Mouse (Mus musculus) lung, embryonic 16.5 days (tissue): ENCODE measurements around the gene Susd6. TPM values are rescaled to one million over a fixed set of nuclear protein-coding genes. Genes with fewer than 3 reads are reported as not detected.

Experiments
- ATAC-seq: fragments of 200-750 bp; cut with Nextera tagmentation; 2 replicates; pipeline ENCODE4 v1.8.0; 2017; ENCODE audit warnings: low read depth, mild to moderate bottlenecking, moderate library complexity
- H3K27ac ChIP-seq: fragments of 300-500 bp; sonication (generic); 2 replicates; pipeline ENCODE4 v1.5.1; 2014; ENCODE audit warnings: mild to moderate bottlenecking, control low read depth, low read length
- H3K27me3 ChIP-seq: fragments of 300-500 bp; sonication (generic); 2 replicates; pipeline ENCODE4 v1.6.1; 2014; ENCODE audit warnings: low read depth, low read length, mixed read lengths; ENCODE audit not compliant: control insufficient read depth, insufficient read depth
- H3K36me3 ChIP-seq: fragments of 300-500 bp; sonication (generic); 2 replicates; pipeline ENCODE4 v1.6.1; 2014; ENCODE audit warnings: low read length; ENCODE audit not compliant: control insufficient read depth, insufficient read depth
- H3K4me1 ChIP-seq: fragments of 300-500 bp; sonication (generic); replicated peaks from 2 replicates; pipeline ENCODE4 v1.6.1; 2014; ENCODE audit warnings: low read length, mixed read lengths; ENCODE audit not compliant: control insufficient read depth, insufficient read depth
- H3K4me2 ChIP-seq: fragments of 300-500 bp; sonication (generic); 2 replicates; pipeline ENCODE4 v1.6.1; 2014; ENCODE audit warnings: low read depth, low read length, control low read depth
- H3K4me3 ChIP-seq: fragments of 300-500 bp; sonication (generic); 2 replicates; pipeline ENCODE4 v1.5.1; 2014; ENCODE audit warnings: mild to moderate bottlenecking, low read length, control low read depth
- H3K9ac ChIP-seq: fragments of 300-500 bp; sonication (generic); 2 replicates; pipeline ENCODE4 v1.6.1; 2014; ENCODE audit warnings: low read length, control low read depth
- H3K9me3 ChIP-seq: fragments of 300-500 bp; sonication (generic); 2 replicates; pipeline ENCODE4 v1.6.1; 2016; ENCODE audit warnings: low read length; ENCODE audit not compliant: control insufficient read depth
- WGBS: fragments of 180-500 bp; shearing (Covaris S2); extraction: QIAGEN DNeasy Blood & Tissue Kit; methylation state at CpG from one replicate; pipeline ENCODE4 v1.1.7; 2014; 5-methylcytosine and 5-hydroxymethylcytosine counted together
- polyA plus RNA-seq: library from polyadenylated mRNA; unstranded; fragments of >200 nt; fragmentation: Nextera tagmentation; extraction: Ambion mirVana; gene quantifications from 2 replicates; pipeline ENCODE4 v1.2.1, GENCODE M21; 2015

The Susd6 gene
- polyA plus RNA-seq, 1 experiment from 2014 or later: 21.9 TPM

DNA sequence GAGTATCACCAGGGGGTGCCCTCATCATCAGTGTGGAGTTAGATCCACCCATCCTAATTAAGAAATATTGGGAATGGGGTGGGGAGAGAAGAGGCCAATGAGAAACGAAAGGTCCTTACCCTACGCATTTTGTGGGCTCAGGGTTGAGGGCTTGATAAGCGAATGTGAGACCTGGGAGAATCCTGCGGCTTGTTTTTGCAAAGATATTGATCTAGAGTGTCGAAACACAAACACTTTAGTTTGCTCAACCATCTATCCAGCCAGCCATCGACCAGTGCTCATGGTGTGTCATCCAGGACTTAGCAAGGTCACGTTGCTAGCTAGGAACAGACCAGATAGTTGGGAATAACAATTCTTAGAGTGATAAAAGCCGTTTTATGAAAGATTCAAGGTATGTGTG is 119.3 kb downstream of the Susd6 start:
- Histone ChIP-seq H3K9ac (no peak overlapping the region), H3K27ac (no peak overlapping the region), H3K36me3 (no peaks in the 10 kb centered on the region), H3K4me3 (no peak overlapping the region), H3K27me3 (no peaks in the 10 kb centered on the region), H3K4me1 (no peaks in the 10 kb centered on the region), H3K9me3 (no peaks in the 10 kb centered on the region), H3K4me2 (no peak overlapping the region)
- ATAC-seq: no peak
- WGBS: 66% methylated on average over 8 of the region's 8 CpGs

DNA sequence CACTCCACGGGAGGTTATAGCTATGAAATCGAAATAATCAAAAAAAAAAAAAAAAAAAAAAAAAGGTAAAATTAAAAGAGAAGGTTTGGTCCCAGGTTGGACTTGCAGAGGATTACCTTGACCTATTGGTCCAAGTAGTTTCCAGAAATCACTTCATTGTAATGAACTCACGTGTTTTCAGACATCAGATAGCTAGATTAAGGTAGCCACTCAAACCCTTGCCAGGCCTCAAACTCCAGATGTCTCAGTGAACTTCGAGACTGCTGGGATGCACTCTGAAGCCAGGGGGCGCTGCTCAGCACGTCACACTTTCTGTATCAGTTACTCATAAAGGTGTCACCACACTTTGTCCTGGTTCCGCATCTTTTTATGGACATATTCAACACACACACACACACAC is 127.5 kb downstream of the Susd6 start:
- ATAC-seq: no peak
- H3K27ac ChIP-seq: no peak overlapping the region
- H3K4me1 ChIP-seq: no peaks in the 10 kb centered on the region
- no peaks in the 10 kb centered on the region for H3K9me3 ChIP-seq
- H3K36me3 ChIP-seq: no peaks in the 10 kb centered on the region
- no peak overlapping the region for H3K9ac ChIP-seq
- no peaks in the 10 kb centered on the region for H3K27me3 ChIP-seq
- no peak overlapping the region for H3K4me2 ChIP-seq
- no peak overlapping the region for H3K4me3 ChIP-seq
- 55% methylated on average over 7 of the region's 7 CpGs for WGBS

- no peak for ATAC-seq
Measured at GRCm38 (mm10) chr12:80921301-80921700, 131.0 kb downstream of the Susd6 start.

DNA sequence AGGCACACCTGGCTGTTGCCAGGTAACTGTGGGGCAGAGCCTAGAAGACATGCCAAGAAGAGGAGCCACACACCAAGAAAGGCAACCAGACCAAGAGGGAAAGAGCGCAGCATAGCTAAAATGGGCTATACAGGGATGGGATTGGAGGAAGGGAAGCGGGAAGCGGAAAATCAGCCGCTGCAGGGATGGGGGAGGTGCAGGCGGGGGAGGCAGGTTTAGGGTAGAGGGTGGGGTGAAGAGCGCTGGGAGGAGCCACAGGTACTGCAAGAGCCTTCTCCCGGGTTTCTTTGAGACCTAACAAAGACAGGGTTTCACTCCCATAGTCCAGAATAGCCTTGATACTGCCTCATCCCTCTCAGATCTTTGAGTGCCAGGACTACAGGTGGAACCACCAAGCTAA is 132.6 kb downstream of the Susd6 start:
- Histone ChIP-seq H3K4me2 (peak overlapping the region; percentile 45), H3K27ac (no peak overlapping the region), H3K9me3 (no peaks in the 10 kb centered on the region), H3K9ac (no peak overlapping the region), H3K36me3 (no peaks in the 10 kb centered on the region), H3K4me1 (peaks cover 7% of the 10 kb centered on the region; the same call in 1 of the 2 replicates), H3K4me3 (no peak overlapping the region), H3K27me3 (no peaks in the 10 kb centered on the region)
- ATAC-seq: peak; percentile 39; the same call in 1 of the 2 replicates
- 7% methylated on average over 7 of the region's 7 CpGs for WGBS

More at GRCm38 (mm10) chr12:80921301-80921700, 131.0 kb downstream of the Susd6 start:
- H3K4me3 ChIP-seq: no peak overlapping the region
- no peak overlapping the region for H3K9ac ChIP-seq
- H3K9me3 ChIP-seq: no peaks in the 10 kb centered on the region
- no peak overlapping the region for H3K4me2 ChIP-seq
- WGBS: 80% methylated on average over 5 of the region's 5 CpGs
- H3K27me3 ChIP-seq: no peaks in the 10 kb centered on the region
- H3K27ac ChIP-seq: no peak overlapping the region
- H3K36me3 ChIP-seq: no peaks in the 10 kb centered on the region
- peaks cover 7% of the 10 kb centered on the region; the same call in 1 of the 2 replicates for H3K4me1 ChIP-seq

DNA sequence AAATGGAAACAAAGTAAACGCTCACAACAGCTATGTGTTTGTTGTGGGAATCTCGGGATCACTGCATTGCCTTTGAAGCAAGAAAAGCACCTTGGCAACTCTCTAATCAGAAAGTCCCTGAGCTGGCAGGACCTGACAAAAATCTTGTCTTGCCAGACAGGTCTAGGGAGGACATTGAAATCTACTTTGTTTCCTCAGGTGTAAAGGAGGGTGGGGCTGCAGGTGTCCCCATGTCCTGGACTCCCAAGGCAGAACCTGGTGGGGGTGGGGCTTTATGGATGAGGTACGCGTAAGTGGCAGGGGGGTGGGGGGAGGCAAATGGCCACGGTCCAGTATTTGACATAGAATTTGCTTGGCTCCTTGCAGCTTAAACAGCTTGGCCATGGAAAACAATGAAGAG is 133.3 kb downstream of the Susd6 start:
- no peak overlapping the region for H3K4me3 ChIP-seq
- H3K9ac ChIP-seq: no peak overlapping the region
- H3K36me3 ChIP-seq: no peaks in the 10 kb centered on the region
- H3K9me3 ChIP-seq: no peaks in the 10 kb centered on the region
- peak; percentile 57 for ATAC-seq
- H3K27me3 ChIP-seq: no peaks in the 10 kb centered on the region
- H3K4me1 ChIP-seq: peaks cover 7% of the 10 kb centered on the region; the same call in 1 of the 2 replicates
- 41% methylated on average over 5 of the region's 5 CpGs for WGBS
- H3K27ac ChIP-seq: peak overlapping the region; percentile 79
- H3K4me2 ChIP-seq: 0 out of 2 replicates have a peak overlapping the region, but pooled peaks have one; percentile 8

DNA sequence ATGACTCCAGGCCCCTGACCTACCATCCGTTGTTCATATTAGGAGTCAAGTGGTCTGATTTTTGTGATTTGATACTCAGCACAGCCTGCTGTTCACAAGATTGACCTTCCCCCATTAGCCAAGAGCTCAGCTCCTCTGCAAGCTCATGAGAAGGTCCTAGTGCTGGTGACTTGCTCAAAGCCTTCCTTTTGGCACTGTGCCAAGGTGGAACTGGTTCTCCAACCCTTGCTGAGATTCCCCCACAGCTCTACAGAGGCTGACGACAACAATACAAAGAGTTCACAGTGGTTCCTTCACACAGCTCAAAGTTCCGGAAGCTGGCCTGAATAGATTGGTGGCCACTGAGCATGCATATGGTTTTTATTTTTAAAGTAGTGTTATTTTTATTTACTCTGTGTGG is 133.9 kb downstream of the Susd6 start:
- H3K9me3 ChIP-seq: no peaks in the 10 kb centered on the region
- H3K4me2 ChIP-seq: 0 out of 2 replicates have a peak overlapping the region, but pooled peaks have one; percentile 8
- peak overlapping the region; percentile 79 for H3K27ac ChIP-seq
- peaks cover 7% of the 10 kb centered on the region; the same call in 1 of the 2 replicates for H3K4me1 ChIP-seq
- H3K27me3 ChIP-seq: no peaks in the 10 kb centered on the region
- no peak overlapping the region for H3K4me3 ChIP-seq
- ATAC-seq: peak; percentile 83
- WGBS: 44% methylated on average over 3 of the region's 3 CpGs
- no peaks in the 10 kb centered on the region for H3K36me3 ChIP-seq
- H3K9ac ChIP-seq: no peak overlapping the region

DNA sequence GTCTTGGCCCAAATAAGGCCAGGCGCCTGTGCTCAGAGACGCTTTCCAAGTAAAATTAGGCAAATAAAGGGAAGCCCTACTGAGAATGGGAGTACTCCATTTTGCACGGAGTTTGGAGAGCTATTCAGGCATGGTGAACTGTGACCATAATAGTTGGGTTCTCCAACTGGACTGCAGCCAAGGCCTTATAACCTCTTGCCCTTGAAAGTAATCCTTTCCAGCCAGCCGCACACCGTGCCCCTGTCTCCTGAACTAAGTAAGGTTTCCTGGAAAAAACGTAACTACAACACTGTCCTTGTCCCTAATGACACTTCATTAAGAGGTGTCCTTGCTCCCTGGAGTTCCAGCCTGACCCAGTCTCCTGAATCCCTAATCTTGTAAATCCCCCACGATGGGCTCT is 135.6 kb downstream of the Susd6 start:
- Histone ChIP-seq H3K9ac (no peak overlapping the region), H3K27me3 (no peaks in the 10 kb centered on the region), H3K9me3 (no peaks in the 10 kb centered on the region), H3K4me3 (no peak overlapping the region), H3K36me3 (no peaks in the 10 kb centered on the region), H3K4me1 (peaks cover 7% of the 10 kb centered on the region; the same call in 1 of the 2 replicates), H3K27ac (no peak overlapping the region), H3K4me2 (no peak overlapping the region)
- ATAC-seq: no peak
- 44% methylated on average over 7 of the region's 7 CpGs for WGBS

DNA sequence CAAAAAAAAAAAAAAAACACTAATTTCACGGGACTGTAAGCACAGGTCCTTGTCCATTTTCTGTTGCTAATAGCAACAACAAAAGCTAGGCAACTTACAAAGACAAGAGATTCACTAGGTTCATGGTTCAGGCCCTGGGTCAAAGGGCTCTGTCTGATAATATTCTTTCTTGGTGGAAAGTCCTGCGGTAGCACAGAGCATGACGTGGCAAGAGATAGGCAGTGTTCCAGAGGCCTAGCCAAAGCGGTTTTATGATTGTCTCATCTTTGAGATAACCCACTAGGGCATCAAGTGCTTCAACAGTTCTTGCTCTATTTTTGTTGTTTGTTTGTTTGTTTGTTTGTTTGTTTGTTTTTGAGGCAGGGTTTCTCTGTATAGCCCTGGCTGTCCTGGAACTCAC is 136.2 kb downstream of the Susd6 start:
- no peak for ATAC-seq
- H3K27me3 ChIP-seq: no peaks in the 10 kb centered on the region
- 86% methylated on average over 4 of the region's 4 CpGs for WGBS
- H3K36me3 ChIP-seq: no peaks in the 10 kb centered on the region
- H3K27ac ChIP-seq: no peak overlapping the region
- H3K9me3 ChIP-seq: no peaks in the 10 kb centered on the region
- H3K4me2 ChIP-seq: no peak overlapping the region
- no peak overlapping the region for H3K4me3 ChIP-seq
- peaks cover 7% of the 10 kb centered on the region; the same call in 1 of the 2 replicates for H3K4me1 ChIP-seq
- H3K9ac ChIP-seq: no peak overlapping the region

DNA sequence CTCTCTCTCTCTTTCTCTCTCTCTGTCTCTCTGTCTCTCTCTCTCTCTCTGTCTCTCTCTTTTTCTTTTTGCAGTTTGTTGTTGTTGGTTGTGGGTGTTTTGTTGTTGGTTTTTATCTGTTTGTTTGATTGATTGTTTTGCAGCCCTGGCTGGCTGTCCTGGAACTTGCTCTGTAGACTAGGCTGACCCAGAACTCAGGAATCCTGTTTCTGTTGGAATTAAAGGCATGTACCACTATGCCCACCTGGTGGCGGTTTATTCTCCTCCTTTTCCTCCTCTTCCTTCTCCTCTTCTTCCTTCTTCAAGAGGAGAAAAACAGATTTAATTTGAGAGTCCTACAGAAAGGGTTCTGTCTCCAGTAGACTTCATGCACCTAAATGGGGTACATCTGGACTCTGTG is 137.2 kb downstream of the Susd6 start:
- no peaks in the 10 kb centered on the region for H3K27me3 ChIP-seq
- 53% methylated on average over 1 of the region's 1 CpGs for WGBS
- H3K4me3 ChIP-seq: no peak overlapping the region
- H3K9ac ChIP-seq: no peak overlapping the region
- H3K4me2 ChIP-seq: no peak overlapping the region
- no peak for ATAC-seq
- H3K36me3 ChIP-seq: no peaks in the 10 kb centered on the region
- H3K4me1 ChIP-seq: peaks cover 7% of the 10 kb centered on the region; the same call in 1 of the 2 replicates
- H3K27ac ChIP-seq: no peak overlapping the region
- H3K9me3 ChIP-seq: no peaks in the 10 kb centered on the region

GRCm38 (mm10) chr12:80928881-80929280 is 138.6 kb downstream of the Susd6 start:
- Histone ChIP-seq H3K4me3 (no peak overlapping the region), H3K27ac (no peak overlapping the region), H3K27me3 (no peaks in the 10 kb centered on the region), H3K4me2 (no peak overlapping the region), H3K9me3 (no peaks in the 10 kb centered on the region), H3K4me1 (peaks cover 4% of the 10 kb centered on the region; the same call in 1 of the 2 replicates), H3K36me3 (no peaks in the 10 kb centered on the region), H3K9ac (no peak overlapping the region)
- no peak for ATAC-seq
- WGBS: 71% methylated on average over 3 of the region's 3 CpGs
